Mouse (Mus musculus) heart, postnatal 25 days (tissue): ENCODE measurements at regions not wholly inside any gene's neighbourhood (a gene's known extent, or its start where the extent isn't known, plus 50 kb on each side); places are given as distances from the start of the nearest gene placed in this dataset.
"Not testable (repeated sequence)": the region's sequence is repeated elsewhere in the genome, so short reads cannot be mapped to it uniquely, and the experiment has no call there.

ENCODE experiments used
- DNase-seq: peaks from one replicate; pipeline ENCODE4 v3.0.0; 2022; ENCODE audit warnings: low spot score
- intact Hi-C: fragments of 180-260 bp; cut with DNase I; formaldehyde crosslinking; loops from one replicate; pipeline ENCODE4 v1.15.1; 2025

DNA sequence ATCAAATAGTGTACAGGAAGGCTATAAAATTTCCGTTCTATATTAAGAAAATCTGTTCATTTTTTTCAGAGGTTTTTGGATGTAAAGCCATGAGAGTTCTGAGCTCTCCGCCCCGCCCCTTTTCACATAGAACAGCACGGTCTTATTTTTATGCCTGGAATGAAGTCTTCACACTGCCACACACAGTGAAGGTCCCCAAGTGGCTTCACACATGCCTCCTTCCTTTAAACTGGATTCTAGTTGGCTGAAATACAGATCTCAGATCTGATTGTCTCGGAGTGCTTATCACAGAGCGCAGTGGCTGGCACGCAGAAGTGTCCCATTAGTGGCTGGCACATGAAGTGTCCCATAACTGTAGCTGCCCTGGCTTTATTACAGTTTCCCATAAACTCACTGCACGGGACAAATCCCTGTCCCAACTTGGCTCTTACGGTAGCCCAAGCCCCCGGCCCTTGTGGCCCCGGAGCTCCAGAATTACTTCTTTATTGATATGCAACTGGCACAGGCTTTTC lies 122.3 kb upstream of the Nebl start:
- intact Hi-C loops: loop anchor here (5.0 kb wide), 1 partner anchor 349 kb away; no protein-coding TSS in a partner anchor
- DNase-seq: no peak

DNA sequence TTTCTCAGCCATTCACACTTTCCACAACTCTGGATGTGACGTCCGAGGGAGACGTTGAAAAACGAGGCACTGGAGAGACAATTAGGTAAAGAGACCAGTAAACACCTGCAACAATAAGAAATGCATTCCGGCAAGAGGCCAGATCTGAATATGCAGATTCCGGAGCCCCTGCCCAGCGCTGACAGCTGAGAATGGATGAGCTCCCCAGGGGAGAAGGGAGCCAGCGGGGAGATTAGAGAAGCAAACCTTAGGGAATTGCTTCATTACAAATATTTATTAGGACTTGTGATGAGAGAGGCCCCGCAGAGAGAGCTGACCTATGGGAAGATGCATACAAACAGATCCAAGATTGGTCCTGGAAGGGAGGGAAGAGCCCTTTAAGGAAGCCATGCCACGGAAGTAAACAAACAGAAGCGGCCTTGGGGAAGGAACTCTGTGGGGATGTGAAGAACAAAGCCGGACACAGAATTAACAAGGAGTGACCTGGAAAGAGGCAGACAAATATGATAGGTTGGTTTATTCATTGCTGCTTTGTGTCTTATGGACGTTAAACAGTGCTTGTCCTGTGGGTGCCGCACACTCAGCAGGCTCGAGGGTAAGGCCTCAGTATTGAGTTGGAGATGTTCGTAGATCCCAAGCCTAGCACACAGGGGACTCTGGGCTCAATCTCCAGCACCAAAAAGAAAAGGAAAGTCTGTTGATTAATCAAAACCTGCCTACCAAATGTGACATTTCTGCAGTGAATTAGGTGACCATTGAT lies 121.7 kb upstream of the Nebl start:
- intact Hi-C loops: loop anchor here (5.0 kb wide), 1 partner anchor 349 kb away; no protein-coding TSS in a partner anchor
- DNase-seq: no peak

DNA sequence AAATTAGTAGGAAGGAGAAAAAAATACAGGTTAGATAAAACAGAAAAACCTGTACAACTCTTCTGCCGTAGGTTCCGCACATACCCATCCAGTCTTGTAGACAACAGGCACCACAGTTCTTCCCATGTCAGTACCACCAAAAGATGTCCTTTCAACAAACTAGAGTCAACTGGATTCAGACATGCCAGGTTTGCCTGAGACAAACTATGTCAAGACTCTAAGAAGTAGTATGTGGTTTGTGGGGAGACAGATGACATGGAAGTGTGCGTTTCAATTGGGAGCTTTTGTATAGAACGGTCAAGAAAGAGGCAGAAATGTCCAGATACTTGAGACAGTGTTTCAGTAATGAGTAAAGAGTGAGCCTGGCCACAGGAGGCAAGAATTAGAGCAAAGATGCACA lies 119.5 kb upstream of the Nebl start:
- DNase-seq: no peak
- intact Hi-C loops: loop anchor here (2.0 to 5.0 kb wide), 2 partner anchors 40 to 352 kb away; no protein-coding TSS in a partner anchor

DNA sequence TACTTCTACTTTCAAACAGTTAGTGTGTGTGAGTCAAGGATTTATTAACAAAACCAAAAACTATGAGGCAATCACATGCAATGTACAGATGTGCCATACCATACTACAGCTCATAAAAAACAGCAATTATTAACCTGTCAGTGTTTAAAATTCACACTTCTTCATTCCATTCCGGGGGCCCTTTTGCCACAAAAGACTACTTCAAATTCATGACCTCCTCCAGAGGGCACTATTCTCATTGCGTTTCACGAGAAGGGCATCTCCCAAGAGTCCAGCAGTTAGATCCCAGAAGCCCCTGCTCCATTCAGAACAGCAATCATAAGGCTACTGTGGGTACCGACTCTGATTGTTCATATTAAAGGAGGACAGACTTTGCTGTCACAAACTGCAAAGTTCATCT lies 118.0 kb upstream of the Nebl start:
- intact Hi-C loops: no loop called here
- DNase-seq: no peak

DNA sequence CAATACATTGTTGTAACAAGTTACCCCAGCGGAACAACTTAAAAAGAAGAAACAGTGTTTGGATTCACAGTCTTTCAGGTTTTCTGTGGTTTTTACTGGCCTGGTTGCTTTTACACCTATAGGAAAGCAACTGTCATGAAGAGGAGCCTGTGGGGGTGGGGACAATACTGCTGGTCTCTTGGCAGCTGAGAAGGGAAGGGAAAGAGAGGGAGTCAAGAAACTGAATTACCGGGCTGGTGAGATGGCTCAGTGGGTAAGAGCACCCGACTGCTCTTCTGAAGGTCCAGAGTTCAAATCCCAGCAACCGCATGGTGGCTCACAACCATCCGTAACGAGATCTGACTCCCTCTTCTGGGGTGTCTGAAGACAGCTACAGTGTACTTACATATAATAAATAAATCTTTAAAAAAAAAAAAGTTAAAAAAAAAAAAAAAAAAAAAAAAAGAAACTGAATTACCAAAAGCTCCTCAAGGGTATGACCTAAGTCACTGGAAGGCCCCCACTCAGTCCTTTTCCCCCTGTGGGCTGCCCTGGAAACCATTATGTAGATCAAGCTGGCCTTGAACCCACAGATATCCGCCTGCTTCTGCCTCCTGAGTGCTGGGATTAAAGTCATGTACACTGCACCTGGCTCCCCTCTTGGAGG lies 114.3 kb upstream of the Nebl start:
- DNase-seq, intact Hi-C loops: not testable (repeated sequence)

DNA sequence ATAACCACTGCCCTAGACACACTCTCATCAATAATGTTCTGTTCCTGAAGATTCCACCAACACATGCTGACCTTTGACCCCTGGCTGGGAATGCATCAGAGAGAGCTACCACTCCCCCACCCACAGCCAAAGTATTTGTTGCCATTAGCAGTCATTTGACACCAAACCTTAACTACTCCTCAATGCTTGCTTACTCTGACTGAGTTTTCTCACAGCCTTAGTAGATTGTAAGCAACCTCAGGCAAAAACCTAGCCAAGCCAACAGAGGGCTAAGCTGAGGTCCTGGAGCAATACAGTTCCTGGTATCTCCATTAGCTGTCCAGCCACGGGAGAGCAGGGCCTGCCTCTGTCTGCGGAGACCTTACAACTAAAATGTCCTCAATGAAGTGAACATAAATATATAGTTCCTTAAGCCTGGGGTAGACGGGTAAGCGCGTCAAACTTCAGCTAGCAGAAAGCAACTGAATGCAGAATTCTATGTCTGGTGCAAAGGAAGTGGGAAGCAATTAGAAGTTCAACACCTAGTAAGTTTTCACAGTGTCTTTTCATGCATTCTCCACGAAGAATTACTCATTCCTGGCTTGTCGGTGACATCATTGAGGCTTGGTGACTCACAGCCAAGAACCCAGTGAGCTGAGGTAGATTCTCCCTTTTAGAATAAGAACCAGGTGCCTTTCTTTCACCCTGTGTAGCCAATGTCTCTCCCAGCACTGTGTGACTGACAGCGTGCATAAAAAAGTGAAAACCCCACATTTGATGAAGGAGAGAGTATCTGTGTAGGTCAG lies 113.6 kb upstream of the Nebl start:
- DNase-seq: no peak
- intact Hi-C loops: loop anchor here (5.0 kb wide), 1 partner anchor 423 kb away; no protein-coding TSS in a partner anchor

DNA sequence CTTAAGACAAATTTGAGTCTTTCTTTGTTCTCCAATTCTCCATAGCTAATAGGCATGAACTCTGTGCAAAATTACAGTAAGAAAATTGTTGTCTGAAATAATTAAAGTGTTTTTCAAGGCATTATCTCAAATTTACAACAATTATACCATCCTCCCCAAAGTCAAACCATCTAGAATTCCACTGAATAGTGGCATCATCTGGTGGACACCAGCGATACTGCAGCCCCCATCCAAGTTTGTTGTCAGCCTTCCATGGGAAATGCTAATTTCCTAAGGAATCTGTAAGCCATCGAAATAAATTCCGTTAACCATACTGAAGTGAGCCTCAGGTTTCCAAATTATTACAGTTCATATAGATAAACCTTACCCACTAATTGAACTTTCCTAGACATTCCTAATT lies 110.7 kb upstream of the Nebl start:
- no peak for DNase-seq
- intact Hi-C loops: loop anchor here (2.0 to 5.0 kb wide), 2 partner anchors 197 to 420 kb away; no protein-coding TSS in a partner anchor

DNA sequence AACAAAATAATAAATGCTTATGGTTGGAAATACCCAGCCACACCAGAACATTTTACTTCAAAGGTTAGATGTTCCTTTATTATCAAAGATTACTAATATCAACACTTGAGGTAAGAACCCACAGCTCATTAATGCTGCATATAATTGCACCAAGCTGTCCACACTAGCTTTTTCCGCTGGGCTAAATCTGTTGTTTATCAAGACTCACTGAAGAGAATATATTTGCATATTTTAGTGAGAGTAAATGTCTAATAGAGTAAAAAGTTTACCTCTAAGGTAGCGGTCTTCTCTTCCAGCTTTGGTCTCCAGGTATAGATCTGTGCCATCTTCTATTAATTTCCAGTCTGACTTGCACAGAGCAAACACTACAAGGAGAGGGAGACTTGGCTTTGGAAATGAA lies 110.3 kb upstream of the Nebl start:
- intact Hi-C loops: loop anchor here (5.0 kb wide), 1 partner anchor 419 kb away; no protein-coding TSS in a partner anchor
- DNase-seq: no peak

DNA sequence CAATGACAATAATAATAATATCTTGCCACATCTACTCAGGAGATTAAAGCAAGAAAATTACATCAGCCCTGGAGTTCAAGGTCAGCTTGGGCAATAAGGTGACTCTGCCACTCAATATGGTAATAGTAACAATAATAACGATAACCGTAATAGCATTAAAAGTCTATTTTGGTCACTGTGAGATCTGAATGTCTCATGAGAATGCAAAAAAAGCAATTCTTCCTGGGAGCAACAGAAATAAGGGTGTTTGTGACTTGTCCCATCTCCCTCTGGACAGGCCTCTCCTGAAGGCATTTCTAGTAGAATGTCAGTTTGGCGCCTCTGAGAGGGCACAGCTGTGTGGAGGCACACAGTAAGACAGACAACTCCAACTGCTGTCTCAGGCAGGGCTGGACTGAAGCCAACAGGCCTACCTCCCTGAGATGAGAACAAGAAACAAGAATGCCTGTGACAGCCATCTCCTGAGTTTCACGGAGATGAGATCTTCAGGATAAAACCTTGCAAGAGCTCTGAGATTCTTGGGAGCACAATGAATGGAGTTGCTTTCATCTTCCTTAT lies 109.8 kb upstream of the Nebl start:
- DNase-seq: no peak
- intact Hi-C loops: loop anchor here (5.0 kb wide), 1 partner anchor 419 kb away; no protein-coding TSS in a partner anchor

DNA sequence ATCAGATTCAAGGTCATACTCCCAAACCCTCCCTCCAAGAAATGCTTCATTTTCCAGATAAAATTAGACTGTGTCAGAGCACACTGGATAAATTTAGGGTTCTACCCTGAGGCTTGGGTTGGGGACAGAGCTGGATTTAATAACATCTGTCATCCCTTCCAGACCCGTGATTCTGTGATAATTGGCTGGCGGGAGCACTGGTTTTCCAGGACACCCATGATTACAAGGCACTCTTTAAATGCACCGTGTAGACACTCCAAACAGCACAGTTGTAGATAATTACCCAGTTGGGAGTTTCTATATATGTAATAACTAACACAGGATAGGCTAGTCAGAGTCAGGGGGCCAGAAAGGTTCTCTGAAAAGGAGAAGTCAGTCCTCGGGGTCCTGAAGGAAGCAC lies 108.4 kb upstream of the Nebl start:
- intact Hi-C loops: loop anchor here (5.0 kb wide), 1 partner anchor 417 kb away; no protein-coding TSS in a partner anchor
- DNase-seq: no peak

DNA sequence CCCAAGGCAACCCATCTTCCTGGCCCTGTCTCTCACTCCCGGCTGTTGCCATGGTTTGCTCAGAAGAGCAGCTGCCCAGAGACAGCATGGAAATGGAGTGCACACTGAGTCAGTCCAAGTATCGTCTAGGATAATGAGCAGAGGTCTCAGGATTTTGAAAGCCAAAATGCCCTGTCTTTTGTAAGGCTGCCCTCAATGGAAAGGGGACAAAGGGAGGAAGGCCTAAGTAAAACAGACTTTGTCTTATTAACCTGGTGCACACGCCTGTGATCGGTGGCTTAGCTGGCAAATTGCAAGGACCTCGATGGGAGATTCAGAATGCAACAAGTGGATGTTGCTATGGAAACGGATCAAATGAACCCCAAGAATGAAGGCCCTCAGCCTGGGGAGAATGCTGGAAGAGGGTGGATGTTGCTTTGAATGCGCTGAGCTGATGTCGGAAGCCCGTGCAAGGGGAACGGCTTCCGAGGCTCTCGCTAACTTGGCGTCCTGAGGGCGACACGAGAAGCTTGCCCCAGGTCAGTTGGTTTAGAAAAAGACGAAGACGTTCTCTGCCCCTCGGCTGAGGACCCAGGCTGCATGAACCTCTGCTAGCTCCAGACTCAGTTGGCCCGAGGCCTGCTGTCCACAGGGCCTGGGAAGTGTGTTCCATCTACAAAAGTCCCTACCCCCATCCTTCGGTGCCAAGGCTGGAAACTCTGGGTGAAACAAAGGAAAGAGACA lies 107.8 kb upstream of the Nebl start:
- intact Hi-C loops: no loop called here
- no peak for DNase-seq

DNA sequence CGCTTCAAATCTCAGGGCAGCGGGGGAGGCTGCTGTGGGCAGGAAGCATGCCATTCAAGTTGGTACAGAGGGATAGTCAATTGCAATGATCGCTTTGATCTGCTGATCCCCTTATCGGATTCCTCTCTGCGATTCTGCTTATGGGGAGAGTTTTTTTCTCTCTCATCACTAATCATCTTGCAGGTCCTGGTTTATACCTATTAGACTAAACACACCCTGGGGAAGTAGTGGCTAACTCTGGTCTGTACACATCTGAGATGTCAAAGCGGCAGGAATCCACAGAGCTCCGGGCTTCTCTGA lies 107.1 kb upstream of the Nebl start:
- no peak for DNase-seq
- intact Hi-C loops: no loop called here

DNA sequence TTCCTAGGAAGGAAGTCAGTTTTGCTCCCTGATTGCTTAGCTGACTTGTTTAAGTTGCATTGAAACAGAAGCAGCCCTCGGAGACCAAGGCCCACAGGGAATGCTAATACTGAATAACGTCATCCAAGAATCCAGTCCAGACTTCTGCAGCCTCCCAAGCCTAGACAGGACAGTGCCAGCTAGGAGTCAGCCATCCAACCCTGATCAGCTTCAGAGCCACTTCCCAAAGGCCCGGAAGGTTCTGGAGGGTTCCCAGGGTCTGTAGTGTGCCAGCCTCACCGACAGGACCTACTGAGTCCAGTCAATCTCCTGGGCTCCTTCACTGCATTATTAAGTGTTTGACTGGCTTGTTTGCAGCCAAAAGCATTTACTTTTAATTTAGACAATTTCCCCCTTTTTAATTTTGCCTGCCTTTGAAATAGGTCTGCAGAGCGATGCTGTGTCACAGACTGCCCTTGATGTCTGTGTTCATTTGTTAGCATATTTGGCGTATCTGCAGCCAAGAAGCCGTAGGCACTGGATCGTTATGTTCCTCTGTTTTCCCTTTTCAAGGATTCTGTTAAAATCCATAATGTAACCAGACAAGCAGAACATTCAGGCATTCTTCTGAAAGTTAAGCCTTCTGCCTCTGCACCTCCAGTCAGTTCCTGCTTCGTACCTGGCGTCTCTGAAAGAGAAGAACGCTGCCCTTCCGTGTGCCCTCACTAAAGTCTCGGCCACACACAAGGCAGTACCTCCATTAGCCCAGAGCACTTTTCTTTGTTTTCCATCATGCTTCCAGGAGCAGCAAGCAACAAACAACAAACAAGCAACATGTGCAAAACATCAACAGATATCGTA lies 106.5 kb upstream of the Nebl start:
- intact Hi-C loops: no loop called here
- no peak for DNase-seq

DNA sequence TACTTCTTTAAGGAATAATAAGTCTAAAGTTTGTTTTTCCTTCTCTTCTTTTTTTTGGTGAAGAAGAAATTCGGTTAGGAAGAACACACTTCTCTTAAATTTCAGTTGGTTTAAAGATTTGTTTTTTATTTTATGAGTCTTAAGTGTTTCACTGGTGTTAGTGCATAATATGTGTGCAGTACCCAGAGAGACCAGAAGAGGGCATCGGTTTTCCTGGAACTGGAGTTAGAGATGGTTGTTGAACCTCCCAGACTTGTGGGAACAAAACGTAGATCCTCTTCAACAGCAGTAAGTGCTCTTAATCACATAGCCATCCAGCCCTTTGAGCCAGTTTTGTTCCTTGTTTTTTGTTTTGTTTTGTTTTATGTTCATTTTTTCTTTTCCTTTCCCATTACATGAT lies 101.5 kb upstream of the Nebl start:
- DNase-seq: no peak
- intact Hi-C loops: no loop called here

DNA sequence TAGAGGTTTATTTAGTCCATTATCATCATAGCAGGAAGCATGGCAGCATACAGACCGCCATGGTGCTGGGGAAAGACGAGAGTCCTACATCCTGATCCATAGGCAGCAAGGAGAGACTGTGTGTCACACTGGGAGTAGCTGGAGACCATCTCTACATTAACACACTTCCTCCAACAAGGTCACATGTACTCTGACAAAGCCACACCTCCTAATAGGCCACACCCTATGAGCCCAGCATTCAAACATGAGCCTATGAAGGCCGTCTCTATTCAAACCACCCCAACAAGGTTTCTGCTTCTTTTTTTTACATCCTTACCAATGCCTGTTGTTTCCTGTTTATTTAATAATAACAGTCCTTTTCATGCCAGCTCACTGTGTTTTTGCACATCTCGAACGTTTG lies 99.0 kb upstream of the Nebl start:
- DNase-seq: no peak
- intact Hi-C loops: no loop called here

DNA sequence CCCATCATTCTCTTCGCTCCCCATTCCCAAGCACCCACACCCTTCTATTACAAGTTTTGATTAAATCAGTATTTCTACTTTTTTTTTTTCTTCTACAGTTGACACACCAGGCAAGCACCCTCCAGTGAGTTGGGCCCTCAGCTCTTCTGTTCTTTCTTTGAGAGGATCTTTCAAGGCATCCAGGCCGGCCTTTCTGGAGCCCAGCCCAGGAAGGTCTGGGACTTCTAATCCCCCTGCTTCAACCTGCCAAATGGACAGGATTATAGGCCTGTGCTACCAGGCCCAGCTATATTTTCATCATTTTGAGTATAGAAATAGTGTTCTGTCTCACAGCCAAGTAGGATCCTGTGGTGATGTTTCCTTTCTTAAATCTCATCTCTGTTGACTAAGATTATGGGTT lies 94.0 kb upstream of the Nebl start:
- no peak for DNase-seq
- intact Hi-C loops: no loop called here

DNA sequence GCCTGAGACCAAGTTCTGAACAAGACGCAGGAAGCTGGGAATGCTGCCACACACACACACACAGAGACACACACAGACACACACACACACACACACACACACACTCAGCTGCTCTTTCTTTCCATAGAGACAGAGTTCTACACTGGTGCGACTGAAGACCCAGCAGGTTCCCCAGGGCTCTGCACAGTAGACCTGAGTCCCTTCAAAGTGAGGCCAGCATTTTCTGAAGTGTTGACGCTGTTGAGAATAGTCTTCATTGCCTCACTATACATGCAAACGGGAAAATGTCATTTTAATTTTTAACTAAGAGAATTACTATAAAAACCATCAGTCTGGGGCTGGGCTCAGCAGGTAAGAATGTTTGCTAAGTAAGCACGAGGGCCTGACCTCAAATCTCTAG lies 92.9 kb upstream of the Nebl start:
- DNase-seq: no peak
- intact Hi-C loops: no loop called here

DNA sequence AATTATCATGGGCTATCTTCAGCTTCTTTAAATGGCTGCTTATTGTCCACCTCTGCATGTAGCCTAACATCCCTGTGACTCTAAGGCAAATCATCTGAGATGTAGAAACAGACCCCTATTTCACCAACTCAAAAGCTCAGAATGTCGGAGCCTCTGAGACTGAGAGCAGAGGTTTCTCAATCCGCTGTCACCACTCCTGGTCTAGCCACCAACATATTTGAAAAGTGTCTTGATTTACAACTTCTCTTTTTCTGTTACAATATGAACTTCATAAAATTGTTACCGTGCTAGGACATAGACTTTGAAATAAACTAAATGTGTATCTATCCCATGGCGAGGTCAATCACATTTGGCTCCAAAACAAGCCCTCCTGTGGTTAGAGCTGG lies 91.3 kb upstream of the Nebl start:
- DNase-seq: no peak
- intact Hi-C loops: no loop called here
